Mouse (Mus musculus) cerebellum, adult 2 months (tissue): ENCODE data around the gene Brix1. TPM values are rescaled to one million over a fixed set of nuclear protein-coding genes. Genes with fewer than 3 reads are reported as not detected.
A peak's percentile ranks its signal among the peaks of the same experiment; 100 is the strongest.
"Not testable (repeated sequence)": the region's sequence is repeated elsewhere in the genome, so short reads cannot be mapped to it uniquely, and the experiment has no call there.

Experiments used
- DNase-seq, 2 experiments: peaks; one replicate each; pipeline ENCODE4 v3.0.0; 2021
- H3K27ac ChIP-seq: fragments of 200-500 bp; 2 replicates; pipeline ENCODE4 v1.5.1; 2012; ENCODE audit warnings: low read length, control low read depth, inconsistent platforms; ENCODE audit not compliant: insufficient read depth
- H3K27me3 ChIP-seq: fragments of 200-500 bp; 2 replicates; pipeline ENCODE4 v1.6.1; 2012; ENCODE audit warnings: inconsistent platforms, mild to moderate bottlenecking, low read length, moderate library complexity; ENCODE audit not compliant: control insufficient read depth, insufficient read depth
- H3K4me1 ChIP-seq: fragments of 200-500 bp; 2 replicates; pipeline ENCODE4 v1.6.1; 2011; ENCODE audit warnings: low read length; ENCODE audit not compliant: control insufficient read depth, insufficient read depth
- H3K4me3 ChIP-seq: fragments of 200-500 bp; replicated peaks from 2 replicates; pipeline ENCODE3; 2011; ENCODE audit warnings: mild to moderate bottlenecking, low read depth, low read length, control low read depth; ENCODE audit not compliant: insufficient read depth
- CTCF ChIP-seq: fragments of 200-500 bp; IDR thresholded peaks from 2 replicates; pipeline ENCODE4 v1.5.1; 2011; ENCODE audit warnings: low read depth, mild to moderate bottlenecking, control low read depth, low read length, moderate library complexity, borderline replicate concordance; ENCODE audit not compliant: insufficient read depth
- POLR2A ChIP-seq: fragments of 200-500 bp; IDR thresholded peaks from 2 replicates; pipeline ENCODE4 v1.6.1; 2011; ENCODE audit warnings: low read length, control low read depth, borderline replicate concordance; ENCODE audit not compliant: insufficient read depth
- WGBS: fragments of 180-500 bp; shearing (Covaris S2); methylation state at CpG from one replicate; pipeline ENCODE4 v1.1.7; 2018; 5-methylcytosine and 5-hydroxymethylcytosine counted together
- polyA plus RNA-seq: library from polyadenylated mRNA; depleted of rRNA; stranded (reverse); fragments of >200 nt; gene quantifications from 2 replicates; pipeline ENCODE4 v1.2.3, GENCODE M21; 2012; rRNA removed

The Brix1 gene
- polyA plus RNA-seq = 12.7 and 13.3 TPM in 2 replicates

GRCm38 (mm10) chr15:10485484-10486364 is at the start of gene Brix1, which contains the start of gene Rad1:
Brix1 (minus strand) TSS chr15:10485947.
Rad1 (plus strand) TSS chr15:10486018.
- peak; percentile 87 for TF ChIP-seq POLR2A
- TF ChIP-seq CTCF = 0 out of 2 replicates have a peak, but pooled peaks have one; percentile 2
- WGBS = under 1% methylated on average over 58 of the region's 58 CpGs
- peak; percentile 96 for DNase-seq
- Histone ChIP-seq H3K27me3 (no peaks in the 10 kb centered on the region), H3K4me3 (peak within 1 kb of the TSS; percentile 78), H3K4me1 (no peaks in the 10 kb centered on the region; the same call in 1 of the 2 replicates), H3K27ac (peak within 1 kb of the TSS; percentile 38; the same call in 1 of the 2 replicates)

GRCm38 (mm10) chr15:10534591-10534990 is 48.8 kb upstream of the Brix1 start:
- Histone ChIP-seq H3K4me1 (no peaks in the 10 kb centered on the region), H3K27ac (no peak overlapping the region), H3K4me3 (no peak overlapping the region), H3K27me3 (no peaks in the 10 kb centered on the region)
- TF ChIP-seq CTCF = 0 out of 2 replicates have a peak, but pooled peaks have one; percentile 7
- no peak for TF ChIP-seq POLR2A
- 86% methylated on average over 5 of the region's 5 CpGs for WGBS
- no peak for DNase-seq

GRCm38 (mm10) chr15:10533361-10533760 is 47.6 kb upstream of the Brix1 start:
- WGBS = 17% methylated on average over 10 of the region's 10 CpGs
- H3K4me1 ChIP-seq, H3K4me3 ChIP-seq, H3K27me3 ChIP-seq, DNase-seq, H3K27ac ChIP-seq: not testable (repeated sequence)

DNA sequence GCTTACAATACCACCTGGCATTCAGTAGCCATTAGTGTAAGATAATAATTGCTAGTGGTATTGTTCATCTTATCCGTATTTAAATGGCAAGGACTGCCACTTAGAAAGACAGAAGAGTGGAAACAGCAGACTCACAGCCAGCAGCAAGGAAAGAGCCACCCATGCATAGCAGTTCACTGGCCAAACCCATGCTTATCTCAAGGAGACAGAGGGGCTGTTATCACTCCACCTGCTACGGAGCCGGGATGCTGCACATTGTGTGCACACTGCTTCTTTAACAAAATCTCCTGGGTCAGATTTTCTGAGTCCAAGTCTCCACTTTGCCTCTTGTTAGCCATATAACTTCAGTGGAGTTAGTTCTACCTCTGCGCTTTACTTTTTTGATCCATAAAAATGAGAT is 45.6 kb upstream of the Brix1 start:
- Histone ChIP-seq H3K27me3 (no peaks in the 10 kb centered on the region), H3K4me3 (no peak overlapping the region), H3K27ac (no peak overlapping the region), H3K4me1 (no peaks in the 10 kb centered on the region)
- no peak for TF ChIP-seq POLR2A
- no peak for TF ChIP-seq CTCF
- DNase-seq = no peak
- WGBS = 53% methylated on average over 4 of the region's 4 CpGs

GRCm38 (mm10) chr15:10525896-10526295 is 40.1 kb upstream of the Brix1 start:
- TF ChIP-seq CTCF = no peak
- TF ChIP-seq POLR2A = no peak
- Histone ChIP-seq H3K4me1 (no peaks in the 10 kb centered on the region), H3K4me3 (no peak overlapping the region), H3K27me3 (no peaks in the 10 kb centered on the region), H3K27ac (no peak overlapping the region)
- 72% methylated on average over 1 of the region's 1 CpGs for whole genome bisulfite sequencing
- no peak for DNase-seq

- Histone ChIP-seq H3K4me1 (no peaks in the 10 kb centered on the region), H3K27ac (no peak overlapping the region), H3K4me3 (no peak overlapping the region), H3K27me3 (no peaks in the 10 kb centered on the region)
- 68% methylated on average over 7 of the region's 7 CpGs for WGBS
- TF ChIP-seq POLR2A (no peak), CTCF (no peak)
- DNase-seq = no peak
These were observed 29.4 kb upstream of the Brix1 start for GRCm38 (mm10) chr15:10515166-10515565.

- TF ChIP-seq POLR2A (no peak), CTCF (no peak)
- no peaks in the 10 kb centered on the region for H3K27me3 ChIP-seq
- H3K4me3 ChIP-seq = no peak overlapping the region
- H3K4me1 ChIP-seq = no peaks in the 10 kb centered on the region
- no peak overlapping the region for H3K27ac ChIP-seq
- DNase-seq = no peak
- 21% methylated on average over 11 of the region's 11 CpGs for WGBS
These were observed 20.4 kb upstream of the Brix1 start for GRCm38 (mm10) chr15:10506099-10506498.
